Mouse (Mus musculus) kidney, adult 2 months (tissue): ENCODE measurements at regions not wholly inside any gene's neighbourhood (a gene's known extent, or its start where the extent isn't known, plus 50 kb on each side); places are given as distances from the start of the nearest gene placed in this dataset.

Experiments used
- DNase-seq: peaks from one replicate; pipeline ENCODE4 v3.0.0; 2021
- H3K27ac ChIP-seq: fragments of 200-500 bp; 2 replicates; pipeline ENCODE4 v1.5.1; 2012; ENCODE audit warnings: low read depth, low read length, control low read depth, inconsistent platforms; ENCODE audit not compliant: insufficient read depth
- H3K27me3 ChIP-seq: fragments of 200-500 bp; replicated peaks from 2 replicates; pipeline ENCODE4 v1.6.1; 2012; ENCODE audit warnings: mild to moderate bottlenecking, moderate library complexity, low read length, inconsistent platforms; ENCODE audit not compliant: control insufficient read depth, insufficient read depth
- H3K36me3 ChIP-seq: fragments of 200-500 bp; 2 replicates; pipeline ENCODE4 v1.6.1; 2012; ENCODE audit warnings: mild to moderate bottlenecking, moderate library complexity, low read length, inconsistent platforms; ENCODE audit not compliant: control insufficient read depth, insufficient read depth
- H3K4me1 ChIP-seq: fragments of 200-500 bp; 2 replicates; pipeline ENCODE4 v1.6.1; 2011; ENCODE audit warnings: low read length; ENCODE audit not compliant: control insufficient read depth, insufficient read depth
- H3K4me3 ChIP-seq: fragments of 200-500 bp; 2 replicates; pipeline ENCODE4 v1.5.1; 2011; ENCODE audit warnings: mild to moderate bottlenecking, low read depth, low read length, control low read depth; ENCODE audit not compliant: insufficient read depth
- CTCF ChIP-seq: fragments of 200-500 bp; conservative IDR thresholded peaks from 2 replicates; pipeline ENCODE4 v1.5.1; 2011; ENCODE audit warnings: low read depth, mild to moderate bottlenecking, control low read depth, low read length, moderate library complexity, mixed read lengths; ENCODE audit not compliant: insufficient read depth, insufficient read length
- POLR2A ChIP-seq: fragments of 200-500 bp; IDR thresholded peaks from one replicate; pipeline ENCODE4 v1.6.1; 2011; ENCODE audit warnings: low read depth, low read length, control low read depth
- WGBS: fragments of 180-500 bp; shearing (Covaris S2); methylation state at CpG from one replicate; pipeline ENCODE4 v1.1.7; 2018; 5-methylcytosine and 5-hydroxymethylcytosine counted together

DNA sequence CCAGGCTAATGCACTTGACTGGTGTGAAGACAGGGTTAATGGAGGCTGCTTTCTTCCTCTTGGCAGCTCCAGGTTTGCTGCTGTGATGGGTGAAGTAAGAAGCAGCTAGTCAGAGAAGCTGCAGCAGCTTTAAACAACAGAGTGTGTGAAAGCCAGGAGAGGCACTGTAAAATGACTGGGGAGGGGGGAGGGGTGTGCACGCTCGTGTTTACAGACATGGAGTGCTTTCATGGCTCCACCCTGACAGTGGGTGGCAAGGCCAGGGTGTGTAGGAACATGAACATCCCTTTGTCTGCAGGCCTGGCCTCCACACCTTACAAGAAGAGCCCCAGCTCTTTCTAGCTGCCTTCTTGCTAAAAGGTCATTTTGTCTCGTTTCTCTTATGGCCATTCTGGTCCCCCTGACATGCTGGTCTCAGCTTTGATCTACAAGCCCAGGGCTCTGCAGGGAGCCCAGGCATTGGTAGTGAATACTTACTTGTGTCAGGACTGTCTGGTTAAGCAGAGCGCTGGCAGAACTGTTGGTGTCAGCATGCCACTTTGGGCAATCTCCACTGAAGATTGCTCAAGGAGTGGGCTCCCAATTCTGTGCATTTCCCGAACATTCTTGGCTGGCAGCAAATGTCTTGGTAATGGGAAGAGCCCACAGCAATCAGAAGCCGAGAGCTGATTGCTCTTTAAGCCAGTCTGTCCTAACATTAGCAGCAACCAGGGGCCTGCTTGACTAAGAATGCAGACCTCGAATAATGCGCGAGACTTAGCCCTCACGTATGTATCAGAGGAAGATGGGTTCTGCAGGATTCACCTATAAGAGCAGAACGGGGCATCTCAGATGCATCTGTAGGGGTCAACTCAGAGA lies 260.5 kb upstream of the Cnr1 start:
- no peak for TF ChIP-seq POLR2A
- TF ChIP-seq CTCF = no peak
- 63% methylated on average over 11 of the region's 11 CpGs for WGBS
- H3K27ac ChIP-seq = no peak overlapping the region

DNA sequence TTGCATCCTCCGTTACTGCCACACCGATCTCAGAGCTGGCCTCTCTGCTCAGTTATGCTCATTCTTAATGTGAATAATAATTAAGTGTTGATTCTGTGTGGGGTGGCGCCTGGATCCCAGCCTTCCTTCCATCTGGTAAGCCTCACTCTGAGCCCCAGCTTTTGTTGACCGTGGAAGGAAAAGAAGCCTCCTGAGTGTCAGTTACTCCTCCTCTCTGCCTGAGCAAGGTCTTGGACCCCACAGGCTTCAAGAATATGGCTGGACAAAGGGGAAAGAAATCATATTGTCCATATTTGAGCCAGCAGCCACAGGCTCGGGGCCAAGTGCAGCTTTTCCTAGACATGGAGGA lies 259.9 kb upstream of the Cnr1 start:
- H3K4me1 ChIP-seq = no peaks in the 10 kb centered on the region
- TF ChIP-seq CTCF (no peak), POLR2A (no peak)
- WGBS = 84% methylated on average over 5 of the region's 5 CpGs
- H3K36me3 ChIP-seq = no peaks in the 10 kb centered on the region
- H3K27ac ChIP-seq = no peak overlapping the region
- no peaks in the 10 kb centered on the region for H3K27me3 ChIP-seq
- H3K4me3 ChIP-seq = no peak overlapping the region
- DNase-seq = no peak

More for the DNA sequence above, 260.5 kb upstream of the Cnr1 start:
- H3K36me3 ChIP-seq = no peaks in the 10 kb centered on the region
- H3K4me1 ChIP-seq = no peaks in the 10 kb centered on the region
- no peak for DNase-seq
- H3K27me3 ChIP-seq = no peaks in the 10 kb centered on the region
- H3K4me3 ChIP-seq = no peak overlapping the region

DNA sequence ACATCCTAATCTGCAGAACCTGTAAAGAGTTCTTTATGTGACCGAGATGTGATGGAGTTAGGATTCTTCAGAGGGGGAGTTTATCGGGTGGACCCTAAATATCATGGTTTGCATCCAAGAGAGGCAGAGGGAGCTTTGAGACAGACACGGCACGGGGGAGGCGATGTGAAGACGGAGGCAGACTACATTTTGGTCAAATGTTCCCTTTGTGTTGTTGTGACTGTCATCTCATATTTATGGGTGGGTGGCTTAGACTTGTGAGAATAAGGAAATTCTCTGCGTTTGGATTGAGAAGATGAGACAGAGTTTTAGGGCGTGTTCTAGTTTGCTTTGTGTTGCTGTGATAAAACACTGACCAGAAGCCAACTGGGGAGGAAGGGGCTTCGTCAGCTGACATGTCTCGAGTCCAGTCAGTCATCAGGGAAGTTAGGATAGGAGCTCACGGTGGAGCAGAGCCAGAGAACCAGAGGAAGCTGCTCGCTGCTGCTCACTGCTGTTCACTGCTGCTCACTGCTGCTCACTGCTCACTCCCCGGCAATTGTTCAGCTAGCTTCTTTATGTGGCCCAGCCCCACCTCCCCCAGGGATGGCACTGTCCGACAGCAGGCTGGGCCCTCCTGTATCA lies 259.0 kb upstream of the Cnr1 start:
- TF ChIP-seq CTCF (no peak), POLR2A (no peak)
- Histone ChIP-seq H3K4me3 (no peak overlapping the region), H3K4me1 (no peaks in the 10 kb centered on the region), H3K36me3 (no peaks in the 10 kb centered on the region), H3K27ac (no peak overlapping the region), H3K27me3 (no peaks in the 10 kb centered on the region)
- no peak for DNase-seq
- 63% methylated on average over 14 of the region's 14 CpGs for WGBS

DNA sequence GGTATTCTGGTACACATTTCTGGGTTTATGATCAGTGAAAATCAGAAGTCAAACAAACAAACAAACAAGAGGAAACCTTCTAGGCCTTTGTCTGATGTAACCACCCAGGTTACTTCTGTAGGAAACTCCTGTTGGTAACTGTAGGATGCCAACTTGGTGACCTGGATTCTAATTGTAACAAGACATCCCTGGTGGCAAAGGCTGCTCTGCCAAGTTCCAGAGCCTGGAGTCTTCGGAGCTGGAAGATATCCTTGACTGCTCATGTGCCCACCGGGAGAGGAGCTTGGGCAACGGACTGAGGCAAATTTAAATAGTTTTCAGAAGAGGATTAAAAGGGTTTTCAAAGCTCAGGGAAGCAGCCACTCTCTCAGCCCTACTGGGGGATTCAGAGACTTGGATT lies 256.0 kb upstream of the Cnr1 start:
- TF ChIP-seq POLR2A (no peak), CTCF (no peak)
- Histone ChIP-seq H3K36me3 (no peaks in the 10 kb centered on the region), H3K27me3 (no peaks in the 10 kb centered on the region), H3K4me3 (no peak overlapping the region), H3K27ac (no peak overlapping the region), H3K4me1 (no peaks in the 10 kb centered on the region)
- 53% methylated on average over 3 of the region's 3 CpGs for WGBS
- DNase-seq = no peak

DNA sequence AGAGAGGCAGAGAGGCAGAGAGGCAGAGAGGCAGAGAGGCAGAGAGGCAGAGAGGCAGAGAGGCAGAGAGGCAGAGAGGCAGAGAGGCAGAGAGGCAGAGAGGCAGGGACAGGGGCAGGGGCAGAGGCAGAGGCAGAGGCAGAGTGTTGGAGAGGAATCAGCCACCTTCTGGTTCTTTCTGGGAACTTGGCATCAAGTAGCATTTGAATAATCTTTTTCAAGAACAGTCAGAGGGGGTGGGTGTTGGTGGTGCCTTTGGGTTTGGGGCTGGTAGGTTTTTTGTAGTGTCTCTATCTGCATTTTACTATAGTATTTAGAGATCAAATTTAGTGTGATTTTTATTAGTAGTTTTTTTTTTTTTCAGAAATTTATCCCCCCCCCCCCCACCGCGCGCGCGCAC lies 249.3 kb upstream of the Cnr1 start:
- WGBS = 100% methylated on average over 1 of the region's 5 CpGs
- no peak for DNase-seq
- TF ChIP-seq POLR2A (no peak), CTCF (no peak)
- H3K27ac ChIP-seq = no peak overlapping the region
- H3K36me3 ChIP-seq = no peaks in the 10 kb centered on the region
- H3K4me1 ChIP-seq = no peaks in the 10 kb centered on the region
- no peak overlapping the region for H3K4me3 ChIP-seq
- H3K27me3 ChIP-seq = no peaks in the 10 kb centered on the region

DNA sequence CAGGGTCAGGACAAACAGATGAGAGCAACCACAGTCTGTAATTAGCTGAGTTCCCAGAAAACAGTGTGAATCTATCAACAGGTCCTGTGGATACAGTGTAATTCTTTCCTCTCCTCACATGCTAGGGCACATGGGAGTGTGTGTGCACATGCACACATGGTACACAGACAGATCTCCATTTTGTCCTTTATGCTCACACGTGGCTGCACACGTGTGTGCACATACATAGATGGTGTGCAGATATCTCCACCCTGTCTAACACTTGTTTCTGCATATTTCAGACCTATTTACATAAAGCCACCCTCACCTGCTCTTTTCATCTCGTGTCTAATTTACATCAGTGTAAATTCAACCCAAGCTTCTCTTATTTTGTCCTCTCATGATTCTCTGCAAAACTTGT lies 245.0 kb upstream of the Cnr1 start:
- 66% methylated on average over 3 of the region's 3 CpGs for WGBS
- TF ChIP-seq CTCF (no peak), POLR2A (no peak)
- Histone ChIP-seq H3K4me1 (no peaks in the 10 kb centered on the region), H3K27ac (no peak overlapping the region), H3K36me3 (no peaks in the 10 kb centered on the region), H3K27me3 (no peaks in the 10 kb centered on the region), H3K4me3 (no peak overlapping the region)
- no peak for DNase-seq

DNA sequence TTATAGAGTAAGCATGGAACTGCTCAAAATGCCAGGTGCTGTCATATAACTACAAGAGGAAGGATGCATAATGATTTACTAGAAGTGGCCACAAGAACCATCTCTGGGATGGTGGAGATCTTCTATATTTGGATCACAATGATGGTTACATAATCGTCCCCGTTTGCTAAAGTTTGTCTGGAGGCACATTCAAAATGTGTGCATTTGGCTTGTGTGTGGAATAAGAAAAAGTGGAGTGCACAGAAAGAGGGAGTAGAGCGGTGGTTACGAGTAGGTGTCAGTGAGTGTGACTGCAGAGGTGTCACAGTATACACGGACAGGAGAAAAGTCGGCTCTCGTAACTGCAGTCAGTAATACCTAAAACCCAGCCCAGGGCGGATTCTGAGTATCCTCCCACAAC lies 238.3 kb upstream of the Cnr1 start:
- H3K36me3 ChIP-seq = no peaks in the 10 kb centered on the region
- H3K4me1 ChIP-seq = no peaks in the 10 kb centered on the region
- 50% methylated on average over 8 of the region's 8 CpGs for WGBS
- no peak for DNase-seq
- no peak overlapping the region for H3K4me3 ChIP-seq
- H3K27me3 ChIP-seq = no peaks in the 10 kb centered on the region; the same call in 1 of the 2 replicates
- no peak overlapping the region for H3K27ac ChIP-seq
- TF ChIP-seq POLR2A (no peak), CTCF (no peak)
